Mouse (Mus musculus) lung, postnatal 36 days (tissue): ENCODE measurements around the gene Vmn2r47.
"Not testable (repeated sequence)": the region's sequence is repeated elsewhere in the genome, so short reads cannot be mapped to it uniquely, and the experiment has no call there.

Experiments
- DNase-seq: peaks from one replicate; pipeline ENCODE4 v3.0.0; 2022; ENCODE audit warnings: mixed read lengths

Gene Vmn2r47

GRCm38 (mm10) chr7:9841225-9841624 is at the start of gene Vmn2r47:
Gene Vmn2r47, minus strand, starts transcription at chr7:9841325.
- DNase-seq: not testable (repeated sequence)

GRCm38 (mm10) chr7:9770471-9770870 is 70.7 kb downstream of the Vmn2r47 start, which contains the start of gene Vmn2r46:
Gene Vmn2r46, minus strand, starts transcription at chr7:9770571.
- not testable (repeated sequence) for DNase-seq
